Mouse (Mus musculus) ovary, postnatal 10 days (tissue): ENCODE results near the gene Fmo5.

Source experiments
- DNase-seq: peaks from one replicate; pipeline ENCODE4 v3.0.0; 2022; ENCODE audit warnings: low spot score

Gene Fmo5

DNA sequence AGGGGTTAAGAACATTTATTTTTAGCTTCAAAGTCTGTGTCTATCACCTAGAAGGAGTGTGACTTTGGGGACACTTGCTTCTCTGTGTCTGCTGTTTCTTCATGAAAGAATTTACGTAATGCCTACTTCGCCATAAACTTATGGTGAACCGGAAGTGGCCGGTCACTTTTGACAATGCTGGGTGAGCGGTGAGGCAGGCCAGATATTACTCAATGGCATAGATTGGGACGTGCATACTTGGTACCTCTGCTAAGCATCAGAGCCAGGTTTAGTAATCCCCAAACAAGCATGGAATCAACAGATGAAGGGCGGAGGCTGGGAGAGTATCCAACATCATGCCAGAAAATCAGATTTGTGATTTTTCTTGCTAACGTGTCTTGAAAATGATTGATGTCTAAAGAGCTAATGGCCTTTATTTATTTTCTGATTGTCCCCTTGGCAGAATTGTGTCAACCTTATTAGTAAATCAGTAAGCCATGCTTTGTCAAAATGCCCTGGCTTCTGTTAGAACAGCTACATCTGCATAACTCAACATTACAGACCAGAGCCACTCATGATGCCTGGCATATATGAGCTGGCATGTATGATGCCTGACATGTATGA, 2.8 kb downstream of the Fmo5 start:
- DNase-seq, result no peak

DNA sequence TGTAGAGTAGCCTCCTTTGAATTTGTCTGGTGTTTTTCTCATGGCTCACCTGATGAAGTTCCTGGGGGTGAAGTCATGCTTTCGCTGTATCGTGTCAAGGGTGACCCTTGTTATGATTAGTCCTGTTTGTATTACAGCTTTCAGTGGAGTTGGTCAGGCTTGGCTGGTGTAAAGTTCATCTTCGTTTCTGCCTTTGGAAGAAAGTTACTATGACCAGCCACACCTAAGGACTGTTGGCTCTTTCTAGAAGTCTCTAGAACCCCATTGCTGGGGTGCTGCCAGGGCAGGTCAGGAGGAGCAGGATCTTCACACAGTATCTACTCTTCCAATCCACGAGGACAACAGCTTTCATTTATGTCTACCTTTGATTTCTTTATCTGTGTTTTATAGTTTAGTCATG, 4.9 kb downstream of the Fmo5 start:
- DNase-seq, result no peak

DNA sequence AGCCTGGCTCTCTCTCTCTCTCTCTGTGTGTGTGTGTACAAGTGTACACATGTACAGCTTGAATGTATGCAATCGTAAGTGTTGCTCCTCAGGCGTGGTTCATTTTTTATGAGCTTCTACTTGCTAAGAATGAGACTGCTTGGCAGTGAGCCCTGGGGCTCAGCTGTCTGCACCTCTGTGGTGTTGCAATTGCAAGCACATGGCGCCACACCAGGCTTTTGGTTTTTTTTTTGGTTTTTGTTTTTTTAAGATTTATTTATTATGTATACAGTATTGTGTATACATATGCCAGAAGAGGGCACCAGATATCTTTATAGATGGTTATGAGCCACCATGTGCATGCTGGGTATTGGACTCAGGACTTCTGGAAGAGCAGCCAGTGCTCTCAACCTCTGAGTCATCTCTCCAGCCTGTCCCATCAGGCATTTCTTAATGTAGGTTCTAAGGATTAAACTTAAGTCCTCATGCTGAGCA, 5.7 kb downstream of the Fmo5 start:
- no peak for DNase-seq

DNA sequence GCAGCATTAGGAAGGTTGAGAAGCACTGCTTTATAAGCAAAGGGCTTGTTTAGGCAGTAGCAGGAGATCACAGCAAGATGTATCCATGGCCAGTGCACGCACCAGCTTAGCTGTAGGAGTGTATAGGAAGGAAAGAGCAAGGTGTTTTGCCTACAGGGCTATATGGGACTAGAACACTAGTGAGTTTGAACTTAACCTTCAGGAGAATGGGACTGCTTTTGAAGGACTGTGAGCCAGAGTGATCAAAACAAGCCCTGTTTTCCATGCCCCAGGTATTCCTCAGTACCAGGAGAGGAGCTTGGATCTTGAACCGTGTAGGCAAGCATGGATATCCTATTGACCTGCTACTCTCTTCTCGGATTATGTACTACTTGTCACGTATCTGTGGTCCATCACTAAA, 12.8 kb downstream of the Fmo5 start:
- DNase-seq, result no peak

DNA sequence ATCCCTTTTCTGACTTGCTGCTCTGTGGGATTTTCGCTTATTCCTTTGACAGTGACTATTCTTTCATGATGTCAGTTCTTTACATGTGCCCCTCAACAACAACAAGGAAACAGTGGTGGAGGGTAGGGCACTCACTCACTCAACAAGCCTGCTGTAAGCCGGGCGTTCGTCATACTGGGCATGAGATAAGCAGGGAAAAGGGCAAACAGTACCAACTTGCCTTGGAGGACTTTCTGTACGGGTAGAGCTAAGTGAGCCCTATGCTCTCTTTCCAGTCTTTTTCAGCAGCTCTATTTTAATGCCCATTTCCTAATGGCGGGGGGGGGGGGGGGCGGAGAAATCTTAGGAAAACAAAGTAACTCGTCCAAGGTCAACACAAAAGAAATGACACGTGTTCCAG, 13.4 kb downstream of the Fmo5 start:
- DNase-seq, result no peak

DNA sequence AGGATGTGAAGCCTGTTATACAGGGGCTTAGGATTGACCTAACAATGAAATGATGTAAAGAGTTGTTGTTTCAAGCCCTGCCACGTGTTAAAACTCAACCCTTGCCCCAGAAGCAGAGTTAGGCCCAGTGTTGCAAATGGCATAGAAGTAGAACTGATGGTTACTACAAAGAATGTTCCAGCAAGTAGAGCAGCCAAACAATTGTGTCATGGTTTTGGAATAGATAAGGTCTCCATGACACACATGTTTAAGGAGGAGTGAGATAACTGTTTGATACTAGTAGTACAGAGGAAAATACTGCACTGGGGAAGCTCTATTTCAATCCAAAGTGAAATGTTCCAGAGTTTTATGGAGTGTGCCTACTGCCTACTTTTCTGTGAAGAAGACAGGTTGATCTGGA, 19.9 kb downstream of the Fmo5 start:
- no peak for DNase-seq

DNA sequence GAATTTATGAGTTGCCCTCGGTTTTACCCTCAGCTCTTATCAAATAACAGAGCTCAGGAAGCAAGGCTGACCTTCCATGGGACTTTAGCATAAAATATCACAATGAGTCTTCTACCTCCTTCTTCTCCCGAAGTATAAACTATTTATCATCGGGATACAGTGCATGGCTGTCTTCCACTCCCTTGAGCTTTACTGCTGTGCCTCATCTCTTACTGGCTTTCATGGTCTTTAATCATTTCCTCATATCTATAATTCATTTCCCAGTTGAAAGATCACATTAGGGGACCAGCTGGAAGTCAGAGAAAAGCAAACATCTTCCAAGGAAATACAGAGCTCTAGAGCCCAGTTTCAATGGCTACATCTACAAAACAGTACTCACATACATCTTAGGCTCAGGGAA, 20.4 kb downstream of the Fmo5 start:
- no peak for DNase-seq

DNA sequence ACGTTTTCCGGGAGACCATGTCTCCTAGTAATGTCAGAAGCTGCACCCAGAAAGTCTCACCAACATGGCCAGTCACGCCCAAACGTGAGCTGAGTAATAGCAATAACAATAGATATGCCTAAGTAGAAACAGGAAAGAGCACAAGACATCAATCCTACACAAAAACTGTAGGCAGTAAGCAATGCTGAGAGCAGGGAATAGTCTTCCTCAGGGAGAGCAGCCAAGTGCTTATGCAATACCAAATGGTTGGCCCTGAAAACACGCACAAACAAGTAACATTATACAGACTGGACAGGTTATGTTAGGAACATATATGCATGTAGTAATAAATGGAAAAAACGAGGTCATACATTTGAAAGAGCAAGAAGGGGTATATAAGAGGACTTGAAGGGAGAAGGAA, 20.9 kb downstream of the Fmo5 start:
- DNase-seq, result no peak

DNA sequence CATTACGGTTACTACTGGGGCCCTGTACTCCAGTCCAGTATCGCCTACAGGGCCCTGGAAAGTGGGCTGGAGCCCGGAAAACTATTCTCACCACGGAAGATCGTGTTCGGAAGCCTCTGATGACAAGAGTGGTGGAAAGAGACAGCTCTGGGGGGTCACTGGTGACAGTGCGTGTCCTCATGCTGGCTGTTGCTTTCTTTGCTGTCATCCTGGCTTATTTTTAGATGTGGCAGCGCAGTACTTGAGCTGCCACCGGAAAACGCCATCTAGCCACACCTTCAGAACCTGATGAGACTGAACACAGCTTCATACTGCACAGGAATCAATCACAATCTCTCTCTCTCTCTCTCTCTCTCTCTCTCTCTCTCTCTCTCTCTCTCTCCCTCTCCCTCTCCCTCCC, 23.0 kb downstream of the Fmo5 start:
- DNase-seq, result no peak

DNA sequence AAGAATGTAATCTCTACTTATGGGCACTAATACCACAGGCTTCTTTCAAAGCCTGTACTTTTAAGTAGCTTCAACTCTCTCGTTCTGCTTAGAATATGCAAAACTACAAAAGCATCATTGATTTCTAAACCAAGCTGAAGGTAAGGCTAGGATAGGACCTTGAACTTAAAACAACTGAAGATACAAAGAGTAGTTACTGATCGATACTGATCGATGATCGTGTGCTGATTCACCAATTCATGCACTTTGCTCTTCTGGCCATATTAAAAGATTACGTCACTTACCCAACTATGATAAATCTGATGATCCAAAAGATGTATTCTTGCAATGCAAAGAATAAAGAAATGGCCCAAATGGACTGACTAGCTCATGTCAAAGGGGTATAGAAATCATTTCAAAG, 25.2 kb downstream of the Fmo5 start:
- no peak for DNase-seq

DNA sequence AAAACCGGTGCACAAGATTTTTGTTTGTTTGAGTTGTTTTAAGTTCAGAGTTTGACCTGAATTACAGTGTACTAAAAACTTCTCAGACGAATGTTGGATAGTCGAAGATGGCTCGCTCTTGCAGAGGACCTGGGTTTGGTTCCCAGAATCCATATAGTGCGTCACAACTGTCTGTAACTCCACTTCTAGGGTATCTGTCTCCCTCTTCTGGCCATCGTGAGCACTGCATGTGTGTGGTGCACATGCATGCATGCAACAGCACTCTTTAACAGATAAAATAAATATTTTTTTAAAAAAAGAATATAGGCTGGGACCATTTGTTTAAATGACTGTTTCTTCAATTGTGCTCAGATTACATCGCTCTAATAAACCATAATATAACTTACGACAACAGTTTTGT, 26.3 kb downstream of the Fmo5 start:
- no peak for DNase-seq

DNA sequence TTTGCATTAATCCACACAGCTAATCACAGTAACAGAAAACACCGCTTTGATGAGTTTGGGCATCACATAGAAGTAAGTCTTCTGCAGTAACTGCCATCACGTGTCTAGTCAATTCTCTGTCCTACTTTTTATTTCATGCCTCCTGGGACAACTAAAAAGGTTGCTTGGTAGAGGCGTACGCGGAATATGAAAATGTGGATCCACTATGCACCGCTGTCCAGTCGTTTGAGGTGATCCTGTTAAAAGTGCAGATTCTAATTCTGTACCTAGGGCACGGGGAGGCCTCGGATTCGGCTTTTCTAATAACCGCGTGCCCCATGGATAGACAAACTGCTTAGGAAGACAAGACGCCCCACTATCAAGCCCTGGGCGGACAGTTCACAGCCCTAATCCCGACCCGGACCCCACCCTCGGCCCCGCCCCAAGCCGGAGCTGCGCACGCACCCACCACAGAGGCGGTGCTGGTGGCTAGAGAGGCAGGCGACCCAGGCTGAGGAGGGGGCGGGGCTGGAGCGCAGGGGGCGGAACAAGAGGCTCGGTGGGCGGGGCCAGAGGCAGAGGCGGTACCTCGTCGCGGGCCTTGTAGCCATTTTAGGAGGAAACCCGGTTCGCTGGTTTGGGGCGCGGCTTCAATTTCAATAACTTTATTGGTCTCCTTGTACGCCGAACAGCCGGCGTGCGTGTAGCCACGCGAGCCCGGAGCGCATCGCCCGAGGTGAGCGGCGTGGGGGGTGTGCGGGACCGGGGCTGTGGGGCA, 29.2 kb downstream of the Fmo5 start, which contains the start of gene Prkab2:
Gene Prkab2 (plus strand): TSS at position 539 of the 757 bp plus-strand sequence.
- DNase-seq, result peak; percentile 99

DNA sequence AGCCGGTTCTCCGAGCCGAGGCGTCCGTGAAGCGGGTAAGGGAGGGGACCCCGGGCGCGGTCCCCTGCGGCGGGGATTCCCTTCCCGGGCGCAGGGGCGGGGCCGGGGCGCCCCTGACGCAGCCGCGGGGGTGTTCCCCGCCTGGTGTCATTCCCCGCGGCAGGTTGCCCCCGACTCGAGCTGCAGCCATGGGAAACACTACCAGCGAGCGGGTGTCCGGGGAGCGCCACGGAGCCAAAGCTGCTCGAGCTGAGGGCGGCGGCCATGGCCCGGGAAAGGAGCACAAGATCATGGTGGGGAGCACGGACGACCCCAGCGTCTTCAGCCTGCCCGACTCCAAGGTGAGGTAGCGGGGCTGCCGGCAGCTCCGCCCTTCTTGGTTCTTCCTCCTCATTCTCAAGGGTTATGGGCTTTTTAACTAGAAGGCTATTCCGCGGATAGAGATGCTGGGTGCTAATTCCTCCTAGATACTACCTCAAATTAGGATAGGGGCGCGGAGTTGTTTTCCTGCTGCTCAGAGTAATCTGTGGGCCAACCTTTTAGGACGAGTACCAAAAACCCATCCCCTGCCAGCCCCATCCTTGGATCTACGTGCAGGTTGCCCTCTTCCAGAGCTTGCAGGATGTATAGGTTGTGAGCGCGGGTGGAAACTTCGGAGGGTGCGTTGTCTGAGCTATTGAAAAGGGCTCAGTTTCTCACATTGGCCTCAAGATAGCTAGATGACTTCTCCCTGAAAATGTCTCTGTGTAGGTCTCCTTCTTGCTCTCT, 30.0 kb downstream of the Fmo5 start:
- no peak for DNase-seq

DNA sequence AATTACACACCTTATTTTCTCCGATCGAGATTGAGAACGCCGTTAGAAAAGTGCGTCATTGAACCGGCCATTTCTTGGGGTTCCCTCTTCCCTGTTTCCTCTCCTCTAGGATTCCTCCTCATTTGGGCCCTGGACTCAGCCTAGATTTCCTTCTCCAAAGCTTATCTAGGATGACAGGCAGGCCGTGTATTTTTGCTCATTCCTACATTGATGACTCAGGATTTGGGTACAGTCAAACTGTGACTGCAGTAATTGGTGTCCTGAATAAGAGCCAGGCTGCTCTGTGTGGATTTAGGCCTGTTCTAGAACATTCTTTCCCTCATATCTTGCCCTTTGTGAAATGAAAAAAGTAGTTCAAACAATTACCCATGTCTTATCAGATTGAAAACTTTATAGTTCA, 31.1 kb downstream of the Fmo5 start:
- DNase-seq, result no peak

DNA sequence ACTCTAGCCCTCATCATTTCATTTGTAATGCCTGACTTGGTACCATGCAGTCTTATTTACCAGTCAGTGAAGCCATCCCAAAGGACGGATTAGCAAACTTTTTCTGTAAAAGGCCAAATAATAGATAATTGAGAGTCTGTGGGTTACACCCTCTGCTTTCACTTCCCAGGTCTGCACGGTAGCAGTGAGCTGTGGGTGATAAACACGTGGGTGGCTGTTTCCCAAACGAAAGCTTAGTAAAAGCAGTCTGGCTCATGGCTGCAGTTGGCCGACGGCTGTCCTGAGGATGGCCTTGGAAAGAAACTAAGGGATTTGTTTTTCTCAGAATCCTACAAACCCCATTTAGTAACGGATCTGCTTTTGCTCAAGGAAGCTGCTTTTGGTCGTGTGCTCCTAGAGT, 32.6 kb downstream of the Fmo5 start:
- DNase-seq, result no peak

DNA sequence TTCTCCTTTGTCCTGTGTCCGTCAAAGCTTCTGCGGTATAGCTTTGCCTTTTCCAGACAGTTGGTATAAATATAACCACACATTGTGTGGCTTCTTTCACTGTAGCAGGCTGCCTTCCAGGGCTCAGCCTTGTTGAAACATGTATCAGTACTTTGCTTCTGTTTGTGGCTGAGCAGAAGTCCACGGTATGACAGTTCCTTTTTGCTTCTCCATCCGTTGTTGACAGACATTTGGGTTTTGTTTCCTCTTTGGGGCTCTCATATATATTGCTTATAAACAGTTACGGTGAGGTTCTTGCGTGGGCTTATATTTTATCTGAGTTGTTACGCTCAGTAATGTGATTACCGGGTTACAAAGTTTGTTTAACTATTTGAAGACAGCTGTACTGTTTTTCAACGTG, 36.9 kb downstream of the Fmo5 start:
- DNase-seq, result no peak

DNA sequence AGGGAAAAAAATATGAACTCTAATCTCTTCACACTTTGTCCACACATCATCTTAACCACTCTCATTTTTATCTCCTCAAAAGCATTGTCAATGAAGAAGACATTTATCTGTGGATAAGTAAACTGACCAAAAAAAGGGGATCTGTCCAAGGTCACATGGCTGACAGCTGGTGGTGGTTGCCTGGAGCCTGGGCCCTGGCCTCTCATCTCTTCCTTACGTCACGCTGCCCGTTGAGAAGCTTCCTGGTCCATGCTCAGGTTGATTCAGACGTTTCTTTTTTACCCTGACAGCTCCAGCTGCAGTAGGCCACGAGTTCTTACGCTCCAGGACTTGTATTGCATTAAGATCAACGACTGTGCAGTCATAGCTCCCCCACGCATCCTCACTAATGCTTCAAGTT, 37.5 kb downstream of the Fmo5 start:
- no peak for DNase-seq

DNA sequence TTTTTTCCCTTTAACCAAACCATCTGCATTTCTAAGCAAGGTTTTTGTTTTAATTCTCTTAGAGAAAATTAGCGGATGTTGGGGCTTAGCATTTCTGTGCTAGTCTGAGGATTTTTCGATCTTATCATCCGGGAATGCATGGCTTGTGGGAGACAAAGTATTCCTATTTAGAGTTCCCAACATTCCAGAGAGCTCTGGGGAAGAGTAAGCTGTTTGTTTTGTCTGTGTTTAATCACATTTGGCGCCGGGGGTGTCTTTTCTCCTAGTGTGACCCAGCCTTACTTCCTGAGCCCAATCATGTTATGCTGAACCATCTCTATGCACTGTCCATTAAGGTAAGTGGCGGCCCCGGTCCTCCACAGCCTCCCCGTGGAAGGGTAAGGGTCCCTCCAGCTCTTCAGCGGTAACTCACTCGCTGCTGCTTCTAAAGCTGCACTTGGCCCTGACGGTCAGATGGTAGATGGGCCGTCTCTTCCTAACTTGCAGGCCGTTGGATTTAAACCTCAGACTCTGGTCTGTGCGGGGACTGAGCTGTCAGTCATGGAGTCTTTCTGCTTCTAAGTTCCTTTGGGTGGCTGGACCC, 38.6 kb downstream of the Fmo5 start:
- no peak for DNase-seq

DNA sequence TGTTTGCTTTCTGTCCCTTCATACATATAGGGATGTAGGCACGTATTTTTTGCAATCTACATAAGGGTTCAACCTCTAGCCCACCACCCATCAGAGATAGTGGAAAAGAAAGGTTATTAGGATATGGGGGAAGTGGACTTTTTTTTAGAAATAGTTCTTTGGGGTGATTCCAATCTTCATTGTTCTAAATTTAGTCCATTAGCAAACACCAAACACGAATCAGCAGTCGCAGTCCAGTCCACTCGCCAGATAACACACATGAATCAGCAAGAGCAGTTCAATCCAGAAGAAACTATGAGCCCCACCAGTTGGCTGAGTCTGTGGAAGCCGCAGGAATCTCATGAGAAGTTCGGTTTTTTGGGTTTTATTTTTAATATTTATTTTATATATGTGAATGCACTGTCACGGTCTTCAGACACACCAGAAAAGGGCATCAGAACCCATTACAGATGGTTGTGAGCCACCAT, 46.1 kb downstream of the Fmo5 start, which contains the start of gene Gm17651:
Gene Gm17651 (minus strand): TSS at position 51 of the 467 bp plus-strand sequence.
- no peak for DNase-seq

DNA sequence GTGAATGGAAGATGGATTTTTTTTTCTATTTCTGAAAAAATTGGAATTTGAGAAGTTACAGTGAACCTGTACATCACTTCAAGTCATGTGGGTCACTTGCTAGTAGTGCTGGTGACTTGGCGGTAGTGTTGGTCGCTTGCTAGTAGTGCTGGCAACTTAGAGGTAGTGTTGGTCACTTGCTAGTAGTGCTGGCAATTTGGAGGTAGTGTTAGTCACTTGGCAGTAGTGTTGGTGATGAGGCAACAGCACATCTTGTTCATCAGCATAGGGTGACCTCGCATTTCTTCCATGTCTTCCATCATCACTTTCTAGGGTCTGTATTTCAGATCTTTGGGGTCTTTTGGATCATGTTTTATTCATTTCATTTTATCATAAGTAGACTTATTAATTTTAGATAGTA, 47.5 kb downstream of the Fmo5 start:
- DNase-seq, result no peak

DNA sequence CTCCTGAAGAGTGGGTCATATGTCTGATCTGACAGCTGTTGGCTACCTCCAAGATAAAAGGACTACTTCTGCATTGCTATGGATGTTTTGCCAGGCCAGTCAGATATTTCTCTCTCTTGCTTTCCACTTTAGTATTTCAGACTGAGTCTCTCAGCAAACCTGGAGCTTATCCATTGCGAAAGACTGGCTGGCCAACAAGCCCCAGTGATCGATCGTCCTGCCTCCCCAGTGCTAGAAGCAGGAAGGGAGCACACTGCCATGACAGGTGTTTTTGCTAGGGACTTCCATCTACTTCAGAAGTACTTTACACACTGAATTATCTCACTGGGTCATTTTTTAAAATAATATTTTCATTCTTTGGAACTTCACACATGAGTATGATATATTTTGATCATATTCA, 49.8 kb downstream of the Fmo5 start:
- no peak for DNase-seq

DNA sequence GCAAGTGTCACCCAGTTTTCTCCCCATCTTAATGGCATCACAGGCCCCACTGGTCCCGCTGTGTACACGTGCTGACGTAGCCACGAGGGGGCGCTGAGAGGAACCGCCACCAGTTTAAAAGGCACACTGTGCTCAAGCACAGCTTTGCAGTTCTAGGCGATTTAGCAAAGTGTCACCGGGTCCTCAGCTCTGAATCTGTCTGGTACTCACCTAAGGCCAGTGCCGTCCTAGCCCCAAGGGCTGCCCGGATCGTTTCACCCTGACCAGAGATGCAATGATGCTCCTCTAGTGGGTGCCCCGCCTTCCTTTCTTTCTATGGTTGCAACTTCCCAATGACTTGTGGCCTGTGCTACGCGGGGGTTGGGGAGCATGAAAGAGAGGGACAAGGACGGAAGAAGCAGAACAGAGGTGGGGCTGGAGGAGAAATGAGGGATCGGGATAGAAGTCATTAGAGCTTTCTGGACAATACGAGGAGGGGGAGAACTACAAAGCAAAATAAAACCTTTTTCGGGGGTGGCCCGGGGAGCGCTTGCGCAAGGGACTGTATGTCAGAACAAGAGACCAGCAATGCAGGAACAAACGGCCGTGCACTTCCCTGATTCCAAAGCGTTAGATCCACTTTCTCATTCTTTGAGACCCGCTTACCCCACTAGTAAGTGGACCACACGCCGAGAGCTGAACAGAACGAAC, 52.2 kb downstream of the Fmo5 start:
- peak; percentile 55 for DNase-seq
